Mouse (Mus musculus): ENCODE data around the gene Mettl21a.

- TF ChIP-seq POLR2A (IDR thresholded peaks at IDR 0.05; ENCODE audit: insufficient read depth, low read depth, low read length) (no peak), CTCF (IDR thresholded peaks at IDR 0.05; ENCODE audit: insufficient read depth, low read depth, low read length) (no peak)
Measured at GRCm38 (mm10) chr1:64618226-64618625, 1.2 kb upstream of the Mettl21a start.

All from olfactory bulb, adult 2 months (tissue).